Mouse (Mus musculus) lung, postnatal 0 days (tissue): ENCODE measurements at regions not wholly inside any gene's neighbourhood (a gene's known extent, or its start where the extent isn't known, plus 50 kb on each side); places are given as distances from the start of the nearest gene placed in this dataset.

Experiments used
- CTCF ChIP-seq: IDR thresholded peaks from 2 replicates; pipeline ENCODE4 v1.5.1; 2016; ENCODE audit warnings: antibody characterized with exemption, mild to moderate bottlenecking
- EP300 ChIP-seq: IDR thresholded peaks from 2 replicates; pipeline ENCODE4 v1.6.1; 2016; ENCODE audit warnings: antibody characterized with exemption, mild to moderate bottlenecking, control low read depth

GRCm38 (mm10) chr3:102337881-102338280 is 131.8 kb upstream of the Ngf start:
- no peak for TF ChIP-seq CTCF
- peak; percentile 45; the same call in 1 of the 2 replicates for TF ChIP-seq EP300
